Mouse (Mus musculus): ENCODE results near the gene Fzr1. TPM values are rescaled to one million over a fixed set of nuclear protein-coding genes. Genes with fewer than 3 reads are reported as not detected.

Fzr1 gene
- total RNA-seq, 2 experiments from 2014 or later: 30.5 to 32.7 TPM

GRCm38 (mm10) chr10:81363436-81364346 lies 14.6 kb downstream of the Fzr1 start:
- peak; percentile 46 to 70 for DNase-seq
- intact Hi-C loops (cut with DNase I): no loop called here

- DNase-seq: no peak
- intact Hi-C loops (cut with DNase I): no loop called here
Measured at GRCm38 (mm10) chr10:81362336-81362949, 15.9 kb downstream of the Fzr1 start.

GRCm38 (mm10) chr10:81360721-81361120 lies 17.6 kb downstream of the Fzr1 start:
- intact Hi-C loops (cut with DNase I): no loop called here
- DNase-seq: no peak

GRCm38 (mm10) chr10:81358841-81359240 lies 19.5 kb downstream of the Fzr1 start:
- intact Hi-C loops (cut with DNase I): loop anchor here (2.0 kb wide), 1 partner anchor 18 kb away; no protein-coding TSS in a partner anchor
- no peak for DNase-seq

GRCm38 (mm10) chr10:81358209-81358608 lies 20.1 kb downstream of the Fzr1 start:
- intact Hi-C loops (cut with DNase I): loop anchor here (2.0 kb wide), 1 partner anchor 19 kb away; no protein-coding TSS in a partner anchor

GRCm38 (mm10) chr10:81356991-81357844 lies 21.1 kb downstream of the Fzr1 start, which contains the start of gene Mfsd12:
Mfsd12 (plus strand) TSS chr10:81357491.
- intact Hi-C loops (cut with DNase I): no loop called here
- DNase-seq: peak; percentile 96

More at GRCm38 (mm10) chr10:81358209-81358608, 20.1 kb downstream of the Fzr1 start:
- DNase-seq: no peak

GRCm38 (mm10) chr10:81356352-81356990 lies 21.8 kb downstream of the Fzr1 start:
- DNase-seq: no peak
- intact Hi-C loops (cut with DNase I): no loop called here

- intact Hi-C loops (cut with DNase I): no loop called here
- no peak for DNase-seq
Measured at GRCm38 (mm10) chr10:81355533-81355932, 22.8 kb downstream of the Fzr1 start.

GRCm38 (mm10) chr10:81354738-81355477 lies 23.4 kb downstream of the Fzr1 start:
- DNase-seq: no peak
- intact Hi-C loops (cut with DNase I): no loop called here

- intact Hi-C loops (cut with DNase I): no loop called here
Measured at GRCm38 (mm10) chr10:81351678-81352291, 26.5 kb downstream of the Fzr1 start.

GRCm38 (mm10) chr10:81350351-81351063 lies 27.8 kb downstream of the Fzr1 start, which contains the start of gene Hmg20b:
Hmg20b (minus strand) TSS chr10:81350480.
- intact Hi-C loops (cut with DNase I): no loop called here
- DNase-seq: peak; percentile 99

More at GRCm38 (mm10) chr10:81351678-81352291, 26.5 kb downstream of the Fzr1 start:
- DNase-seq: no peak

GRCm38 (mm10) chr10:81349961-81350350 lies 28.4 kb downstream of the Fzr1 start:
- no peak for DNase-seq
- intact Hi-C loops (cut with DNase I): no loop called here

- intact Hi-C loops (cut with DNase I): no loop called here
- no peak for DNase-seq
Measured at GRCm38 (mm10) chr10:81349146-81349545, 29.2 kb downstream of the Fzr1 start.

- no peak for DNase-seq
- intact Hi-C loops (cut with DNase I): no loop called here
Measured at GRCm38 (mm10) chr10:81346453-81347067, 31.8 kb downstream of the Fzr1 start.

GRCm38 (mm10) chr10:81345162-81345534 lies 33.2 kb downstream of the Fzr1 start:
- no peak for DNase-seq
- intact Hi-C loops (cut with DNase I): no loop called here

GRCm38 (mm10) chr10:81344421-81345161 lies 33.7 kb downstream of the Fzr1 start:
- intact Hi-C loops (cut with DNase I): loop anchor here (5.0 kb wide), 1 partner anchor 102 kb away; no protein-coding TSS in a partner anchor
- peak in 1 of 2 experiments; percentile 55 for DNase-seq

Data from heart, postnatal 14 days (tissue).